Mouse (Mus musculus) monocyte, adult 2 months (primary cell): ENCODE results near the gene P2ry13.

Experiments used
- DNase-seq, 2 experiments: peaks; one replicate each; pipeline ENCODE4 v3.0.0; 2022; ENCODE audit warnings: low spot score in 2 of 2, low read depth in 1 of 2

The P2ry13 gene

DNA sequence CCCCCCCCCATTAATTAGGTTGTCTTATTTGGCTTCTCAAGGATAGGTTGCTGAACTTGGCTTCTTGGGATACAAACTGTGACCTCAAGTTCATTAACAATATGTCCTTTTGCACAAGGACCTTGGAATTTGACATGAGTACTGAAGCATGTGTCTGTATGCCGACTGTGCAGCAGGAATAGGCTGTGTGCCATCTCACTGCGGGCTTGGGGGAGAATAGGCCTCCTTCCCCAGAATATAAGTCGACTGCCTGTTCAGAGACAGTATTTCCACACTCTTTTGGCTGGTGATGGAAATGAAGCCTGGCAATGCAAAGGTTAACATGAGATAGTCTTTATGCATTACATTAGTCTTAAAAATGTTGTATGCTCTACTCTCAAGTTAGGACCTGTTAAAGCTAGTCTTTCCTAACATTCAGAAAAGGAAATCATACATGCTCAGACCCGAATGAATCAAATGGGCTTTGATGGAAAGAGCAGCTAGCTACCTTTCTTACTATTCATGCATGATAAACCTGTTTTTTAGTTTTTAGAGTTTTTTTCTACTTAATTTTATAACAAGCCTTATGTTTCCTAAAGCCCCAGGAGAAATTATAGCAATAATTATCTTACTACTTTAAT, 13.2 kb downstream of the P2ry13 start:
- DNase-seq: no peak

DNA sequence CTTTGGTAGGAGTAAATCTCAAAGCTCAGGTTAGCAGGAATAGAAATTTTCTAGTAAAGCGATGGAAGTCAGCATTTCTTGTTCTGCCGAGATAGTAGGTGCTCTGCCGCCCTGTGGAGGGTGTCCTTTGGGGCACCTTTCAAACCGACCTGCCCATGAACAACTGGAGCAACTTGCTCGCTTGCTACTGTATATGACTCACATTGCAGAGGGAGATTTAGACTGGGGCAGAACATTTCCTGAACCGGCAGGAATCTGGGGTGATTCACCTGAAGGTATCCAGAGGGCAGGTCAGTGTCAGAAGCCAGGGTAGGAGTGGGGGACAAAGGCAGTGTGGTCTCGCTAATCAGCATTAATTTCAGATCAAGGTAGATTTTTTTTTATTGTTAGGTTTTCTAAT, 15.7 kb downstream of the P2ry13 start, which contains the start of gene Gpr87:
TSS of gene Gpr87 (minus strand) at position 167 of the 400 bp plus-strand sequence.
- DNase-seq: no peak

DNA sequence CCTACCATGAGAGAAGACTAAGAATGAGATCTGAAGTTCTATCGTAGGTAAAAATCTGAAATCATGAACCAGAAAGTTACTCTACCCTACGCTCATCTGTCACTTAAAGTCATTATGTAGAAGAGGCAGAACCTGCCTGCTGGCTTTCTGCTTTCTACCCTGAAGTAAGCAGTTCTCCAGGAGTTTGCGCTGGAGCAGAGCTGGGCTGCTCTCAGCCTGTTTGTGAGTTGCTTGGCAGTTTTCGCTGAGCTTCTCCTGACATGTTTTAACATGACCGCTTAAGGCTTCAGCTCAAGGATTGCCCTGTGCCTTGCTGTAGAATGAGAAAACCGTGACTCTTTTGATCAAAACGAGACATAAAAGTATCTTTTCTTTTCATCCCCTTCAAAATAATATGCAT, 16.6 kb downstream of the P2ry13 start:
- no peak for DNase-seq

DNA sequence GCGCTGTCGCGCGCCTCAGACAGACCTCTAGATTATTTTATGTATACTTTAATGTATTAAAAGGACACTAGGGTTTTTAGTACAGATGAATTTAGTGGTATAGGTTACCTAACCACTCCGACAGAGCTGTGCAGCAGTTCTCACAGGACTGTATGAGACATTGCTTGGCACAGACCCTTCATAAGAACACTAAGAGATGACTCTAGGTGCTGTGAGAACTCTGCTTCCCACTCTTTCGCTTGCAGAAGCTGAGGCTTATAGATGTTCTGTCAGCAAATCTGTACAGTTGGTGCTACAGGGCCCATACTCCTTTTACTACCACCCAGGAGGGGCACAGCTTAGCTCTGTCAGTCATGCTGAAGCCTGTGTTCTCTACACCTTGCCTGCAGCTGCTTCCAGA, 19.0 kb downstream of the P2ry13 start:
- no peak for DNase-seq

DNA sequence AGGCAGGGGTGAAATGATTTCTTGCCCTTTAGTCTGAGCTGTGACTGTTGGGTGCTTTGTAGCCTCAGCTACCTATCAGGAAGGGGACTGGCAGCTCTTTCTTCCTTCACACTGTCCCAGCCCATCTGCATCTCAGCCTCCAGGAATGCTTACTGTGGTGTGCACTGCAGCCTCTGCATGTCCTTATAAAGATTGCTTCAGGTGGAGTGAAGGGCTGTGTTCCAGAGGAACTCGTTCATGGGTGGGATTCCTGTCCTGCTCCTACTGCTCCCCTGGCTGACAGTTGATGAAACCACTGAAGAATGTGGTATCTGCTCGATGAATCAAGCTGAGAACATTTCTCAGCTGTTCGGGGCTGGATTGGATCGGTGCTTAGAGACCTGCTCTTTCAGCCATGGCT, 23.3 kb downstream of the P2ry13 start:
- no peak for DNase-seq

DNA sequence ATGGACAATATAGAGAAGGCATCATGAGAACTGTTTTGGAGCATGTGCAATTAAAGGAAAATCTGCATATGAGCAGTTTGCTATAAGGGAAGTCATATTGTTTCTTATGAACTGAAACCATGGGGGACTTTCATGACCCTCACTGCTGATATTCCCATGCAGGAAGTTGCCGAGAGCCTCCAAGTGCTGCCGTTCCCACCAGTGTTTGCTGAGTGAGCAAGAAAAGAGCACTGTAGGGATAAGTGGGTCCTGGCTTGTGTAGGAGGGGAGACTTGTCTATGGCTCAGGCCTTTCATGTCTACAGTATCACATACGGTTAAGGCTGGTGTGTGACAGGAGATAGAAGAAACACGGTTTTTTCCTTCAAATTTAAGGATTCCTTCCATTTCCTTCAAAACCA, 25.0 kb downstream of the P2ry13 start:
- no peak for DNase-seq

DNA sequence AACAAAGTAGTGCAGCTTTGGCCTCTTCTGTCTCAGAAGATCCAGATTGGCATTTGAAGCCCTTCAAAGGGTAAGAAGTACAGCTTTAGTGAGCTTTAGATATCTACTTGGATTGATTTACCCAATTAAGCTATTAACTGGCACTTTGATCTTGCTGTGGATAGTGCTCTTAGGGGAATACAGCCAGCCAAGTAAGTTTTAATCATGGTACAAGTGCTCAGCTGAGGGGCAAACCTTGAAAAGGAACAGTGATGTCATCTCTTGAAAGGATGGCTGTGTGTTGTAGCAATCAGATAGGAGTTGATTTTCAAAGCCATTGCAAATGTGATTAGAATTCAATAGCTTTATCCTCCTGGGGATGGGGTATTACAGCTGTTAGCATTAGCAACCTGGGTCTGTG, 28.6 kb downstream of the P2ry13 start:
- DNase-seq: no peak

DNA sequence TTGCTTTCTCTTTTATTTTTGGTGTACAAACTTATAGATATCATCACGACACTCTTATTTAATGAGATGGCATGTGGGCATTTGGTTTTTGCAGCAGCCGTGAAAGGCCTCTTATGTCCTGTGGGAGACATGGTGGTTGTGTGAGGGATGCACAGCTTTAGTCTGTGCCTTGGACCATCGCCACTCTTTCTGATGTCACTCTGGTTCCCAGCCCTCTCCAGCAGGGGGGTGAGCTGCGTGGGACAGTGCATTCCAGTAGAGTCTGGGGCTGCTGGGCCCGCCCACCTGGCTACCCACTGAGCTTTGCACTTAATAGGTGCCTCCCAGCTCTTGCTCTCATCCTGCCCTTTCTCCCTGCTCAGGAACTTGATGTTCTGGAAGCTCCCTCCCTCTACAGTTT, 29.5 kb downstream of the P2ry13 start:
- DNase-seq: no peak

DNA sequence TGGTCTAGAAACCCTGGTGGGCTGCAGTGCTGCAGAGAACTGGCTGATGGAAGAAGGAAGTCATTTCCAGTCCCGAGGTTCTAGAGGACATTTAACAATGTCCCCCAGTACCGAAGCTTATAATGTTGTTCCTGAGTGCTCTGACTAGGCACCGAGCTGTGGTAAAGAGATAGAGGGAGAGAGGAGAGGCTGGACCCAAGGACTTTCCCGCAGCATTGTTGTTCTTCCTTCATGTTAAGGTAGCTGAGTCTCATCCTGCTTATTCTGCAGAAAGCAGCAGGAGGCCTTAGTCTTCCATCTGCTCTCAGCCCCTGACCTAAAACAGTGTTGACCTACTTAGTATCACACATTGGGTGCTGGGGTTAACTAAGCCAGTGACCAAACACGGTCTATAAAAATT, 33.8 kb downstream of the P2ry13 start:
- no peak for DNase-seq

DNA sequence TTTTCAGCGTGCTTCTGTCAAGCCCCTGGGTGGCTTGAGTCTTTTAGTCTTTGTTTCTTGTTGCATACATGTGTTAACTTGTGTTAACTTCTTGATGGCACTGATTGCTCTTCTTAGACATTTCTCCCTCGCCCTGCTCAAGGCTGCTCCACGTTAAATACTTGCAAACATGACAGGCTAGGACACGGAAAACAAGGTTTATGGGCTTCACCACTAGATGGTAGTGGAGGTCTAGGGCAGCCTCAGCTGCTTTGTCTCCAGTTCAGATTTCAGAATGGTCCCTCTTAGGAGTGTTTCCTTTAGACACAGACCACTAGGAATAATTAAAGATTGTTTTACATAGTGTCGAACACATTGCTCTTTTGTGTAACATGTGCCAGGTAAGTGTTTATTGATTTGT, 35.4 kb downstream of the P2ry13 start:
- DNase-seq: no peak

DNA sequence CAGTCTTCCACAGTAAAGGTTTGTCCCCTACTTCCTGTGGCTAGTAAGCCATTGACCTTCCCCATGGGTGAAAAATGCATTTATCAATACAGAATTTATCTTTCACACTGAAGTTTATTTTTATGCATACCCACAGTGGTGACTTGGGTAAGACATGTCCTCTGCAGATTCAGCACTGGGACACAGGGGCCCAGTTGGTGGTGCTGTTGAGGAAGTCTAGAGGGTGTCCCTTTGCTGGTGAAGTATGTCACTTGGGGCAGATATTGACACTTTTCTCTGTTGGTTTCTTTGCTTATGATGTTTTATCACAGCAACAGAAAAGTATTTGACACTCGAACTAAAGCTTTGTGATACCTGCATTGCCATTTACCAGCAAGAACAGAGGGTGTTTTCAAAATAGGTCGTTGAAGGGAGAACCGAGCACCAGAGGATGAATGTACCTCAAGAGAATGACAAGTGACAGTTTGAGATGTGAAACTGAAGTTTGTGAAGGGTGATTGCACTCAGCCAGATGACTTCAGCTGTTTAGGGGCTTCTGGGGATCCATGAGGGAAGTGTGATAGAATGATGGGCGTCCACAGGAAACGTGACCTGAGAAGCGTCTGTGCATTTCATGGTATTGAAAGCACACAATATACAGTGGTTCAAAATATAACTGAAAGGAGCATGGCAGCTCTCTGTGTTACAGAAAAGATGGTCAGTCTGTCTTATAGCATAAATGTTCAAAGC, 36.1 kb downstream of the P2ry13 start:
- DNase-seq: no peak

DNA sequence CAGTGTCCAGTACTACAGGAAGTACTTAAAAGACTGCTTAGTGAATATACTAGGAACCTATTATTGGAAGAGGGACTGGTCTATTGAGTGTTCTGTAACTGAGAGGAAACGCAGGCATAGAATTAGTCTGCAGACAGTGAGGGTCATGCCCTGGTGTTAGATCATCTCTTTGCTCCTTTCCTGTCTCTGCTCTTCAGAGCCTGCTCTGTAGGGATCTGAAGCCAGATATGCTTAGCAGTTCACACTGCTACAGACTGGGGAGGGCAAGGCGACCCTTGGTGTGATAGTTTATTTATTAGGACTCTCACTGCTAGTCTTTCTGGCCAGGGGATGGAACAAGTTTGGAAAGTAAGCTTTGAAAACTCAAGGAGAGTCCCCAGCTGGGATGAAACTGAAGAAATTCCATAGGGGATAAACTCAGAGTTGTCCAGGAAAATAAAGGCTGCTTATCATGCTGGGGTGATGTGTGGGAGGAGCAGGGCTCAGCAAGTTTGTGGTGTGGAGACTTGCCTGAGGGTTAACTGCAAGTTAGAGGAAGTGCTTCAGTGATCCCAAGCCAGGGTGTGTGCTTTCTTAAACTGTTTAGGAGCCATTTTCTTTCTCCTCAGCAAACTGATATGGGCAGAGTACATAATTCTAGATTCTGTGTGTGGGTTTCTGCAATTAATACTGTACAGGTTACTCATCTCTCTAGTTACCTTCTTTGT, 40.6 kb downstream of the P2ry13 start:
- DNase-seq: no peak

DNA sequence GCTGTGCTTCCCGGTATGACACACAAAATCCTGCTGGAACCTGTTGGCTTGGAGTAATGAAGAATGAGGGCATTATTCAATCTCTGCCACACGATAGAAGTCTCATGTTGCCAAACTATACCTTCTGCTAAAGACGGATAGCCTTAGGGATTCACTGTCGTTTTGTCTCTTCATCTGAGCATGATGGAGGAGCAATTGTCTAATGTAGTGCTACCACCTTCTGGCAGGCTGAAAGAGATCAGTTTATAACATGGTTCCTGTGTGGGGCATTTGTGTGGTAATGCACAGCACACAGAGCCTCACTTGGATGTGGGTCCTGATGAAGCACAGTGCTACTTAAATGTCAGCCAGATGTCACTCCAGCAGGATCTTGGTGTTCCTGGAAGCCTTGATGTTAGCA, 41.5 kb downstream of the P2ry13 start:
- no peak for DNase-seq

DNA sequence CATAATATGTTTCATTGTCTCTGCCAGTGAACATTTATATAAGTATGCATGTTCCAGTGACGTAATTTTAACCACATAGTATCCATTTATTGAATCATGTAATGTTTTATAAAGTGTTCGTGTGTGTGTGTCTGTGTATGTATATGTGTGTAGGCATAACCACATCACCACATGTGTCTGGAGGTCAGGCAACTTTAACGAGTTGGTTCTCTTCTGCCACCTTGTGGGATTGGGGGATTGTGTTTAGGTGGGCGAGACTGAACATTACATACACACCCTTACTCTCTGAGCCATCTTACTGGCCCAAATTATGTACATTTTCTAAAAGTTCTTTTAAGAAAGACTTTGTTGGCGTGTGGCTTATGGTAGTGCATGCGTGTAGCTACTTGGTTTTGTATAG, 42.2 kb downstream of the P2ry13 start:
- DNase-seq: no peak

DNA sequence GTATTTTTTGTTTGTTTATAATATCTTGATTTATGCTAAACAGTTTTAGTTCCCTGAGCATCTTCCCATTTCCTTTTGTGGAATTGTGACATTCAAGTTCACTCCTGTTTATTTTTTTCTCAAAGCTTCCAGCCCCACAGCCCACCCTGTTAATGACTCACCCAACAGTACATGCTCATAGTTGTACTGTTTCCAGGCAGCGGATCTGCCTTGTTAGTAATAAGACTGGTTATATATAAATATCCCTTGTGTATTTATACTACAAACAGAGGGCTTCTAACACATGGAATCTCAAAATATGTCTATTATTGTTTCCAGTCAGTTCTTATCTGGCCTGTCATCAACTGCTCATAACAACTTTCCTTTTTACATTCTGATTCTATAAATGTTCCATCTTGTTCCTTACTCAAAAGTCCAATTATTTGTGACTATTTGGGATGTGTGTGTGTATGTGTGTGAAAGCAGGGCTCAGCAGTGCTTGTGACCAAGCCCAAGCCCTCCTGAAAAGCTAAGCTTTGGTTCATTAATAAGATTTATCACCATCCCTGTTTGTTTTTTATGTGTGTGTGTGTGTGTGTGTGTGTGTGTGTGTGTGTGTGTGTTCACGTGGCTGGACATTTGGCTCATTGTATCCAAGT, 43.1 kb downstream of the P2ry13 start:
- DNase-seq: no peak

DNA sequence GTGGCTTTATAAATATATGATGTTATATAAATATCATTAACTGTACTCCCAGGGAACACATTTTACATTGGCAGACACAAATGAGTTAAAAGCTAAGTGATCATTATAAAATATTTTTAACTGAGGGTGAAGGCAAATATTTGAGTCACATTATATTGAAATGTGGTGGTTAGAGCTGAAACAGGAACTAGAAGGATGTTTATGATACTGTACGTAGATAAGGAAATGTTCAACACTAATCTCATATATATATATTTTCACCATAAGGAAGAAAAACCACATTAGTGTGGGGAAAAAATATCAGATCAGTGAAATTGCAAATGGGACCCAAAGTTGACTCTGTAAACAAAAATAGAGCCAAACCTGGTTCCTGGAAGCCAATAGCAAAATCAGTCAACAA, 50.2 kb downstream of the P2ry13 start:
- no peak for DNase-seq
